Mouse (Mus musculus) neural tube, embryonic 11.5 days (tissue): ENCODE results near the gene Rtkn. TPM values are rescaled to one million over a fixed set of nuclear protein-coding genes. Genes with fewer than 3 reads are reported as not detected.
A peak's percentile ranks its signal among the peaks of the same experiment; 100 is the strongest.

ENCODE experiments used
- ATAC-seq: fragments of 200-750 bp; cut with Nextera tagmentation; 2 replicates; pipeline ENCODE4 v1.8.0; 2017; ENCODE audit warnings: moderate number of reproducible peaks, mild to moderate bottlenecking, moderate TSS enrichment, moderate library complexity; ENCODE audit not compliant: insufficient read depth, low FRiP score, low TSS enrichment
- DNase-seq: peaks from one replicate; pipeline ENCODE4 v3.0.0-alpha.2; 2015; ENCODE audit warnings: low spot score
- H3K27ac ChIP-seq: fragments of 300-500 bp; sonication (generic); 2 replicates; pipeline ENCODE4 v1.5.1; 2014; ENCODE audit warnings: low read depth, mild to moderate bottlenecking, low read length
- H3K27me3 ChIP-seq: fragments of 300-500 bp; sonication (generic); 2 replicates; pipeline ENCODE4 v1.6.1; 2014; ENCODE audit warnings: mild to moderate bottlenecking, low read length, mixed read lengths; ENCODE audit not compliant: control insufficient read depth, insufficient read depth
- H3K36me3 ChIP-seq: fragments of 300-500 bp; sonication (generic); 2 replicates; pipeline ENCODE4 v1.6.1; 2014; ENCODE audit warnings: mild to moderate bottlenecking, low read length, moderate library complexity, mixed read lengths; ENCODE audit not compliant: control insufficient read depth, insufficient read depth
- H3K4me1 ChIP-seq: fragments of 300-500 bp; sonication (generic); 2 replicates; pipeline ENCODE4 v1.6.1; 2014; ENCODE audit warnings: low read length, mixed read lengths; ENCODE audit not compliant: control insufficient read depth, insufficient read depth
- H3K4me2 ChIP-seq: fragments of 300-500 bp; sonication (generic); 2 replicates; pipeline ENCODE4 v1.6.1; 2014; ENCODE audit warnings: low read depth, mild to moderate bottlenecking, moderate library complexity
- H3K4me3 ChIP-seq: fragments of 300-500 bp; sonication (generic); 2 replicates; pipeline ENCODE4 v1.5.1; 2014; ENCODE audit warnings: low read depth, low read length
- H3K9ac ChIP-seq: fragments of 300-500 bp; sonication (generic); 2 replicates; pipeline ENCODE4 v1.6.1; 2014; ENCODE audit warnings: mild to moderate bottlenecking, low read length
- H3K9me3 ChIP-seq: fragments of 300-500 bp; sonication (generic); 2 replicates; pipeline ENCODE4 v1.6.1; 2016; ENCODE audit warnings: low read length; ENCODE audit not compliant: control insufficient read depth
- WGBS: fragments of 180-500 bp; shearing (Covaris S2); extraction: QIAGEN DNeasy Blood & Tissue Kit; methylation state at CpG from one replicate; pipeline ENCODE4 v1.1.7; 2014; 5-methylcytosine and 5-hydroxymethylcytosine counted together
- polyA plus RNA-seq: library from polyadenylated mRNA; unstranded; fragments of >200 nt; fragmentation: Nextera tagmentation; extraction: Ambion mirVana; gene quantifications from 2 replicates; pipeline ENCODE4 v1.2.1, GENCODE M21; 2014

Gene Rtkn
- polyA plus RNA-seq, 1 experiment from 2014 or later, result 20.6 TPM

DNA sequence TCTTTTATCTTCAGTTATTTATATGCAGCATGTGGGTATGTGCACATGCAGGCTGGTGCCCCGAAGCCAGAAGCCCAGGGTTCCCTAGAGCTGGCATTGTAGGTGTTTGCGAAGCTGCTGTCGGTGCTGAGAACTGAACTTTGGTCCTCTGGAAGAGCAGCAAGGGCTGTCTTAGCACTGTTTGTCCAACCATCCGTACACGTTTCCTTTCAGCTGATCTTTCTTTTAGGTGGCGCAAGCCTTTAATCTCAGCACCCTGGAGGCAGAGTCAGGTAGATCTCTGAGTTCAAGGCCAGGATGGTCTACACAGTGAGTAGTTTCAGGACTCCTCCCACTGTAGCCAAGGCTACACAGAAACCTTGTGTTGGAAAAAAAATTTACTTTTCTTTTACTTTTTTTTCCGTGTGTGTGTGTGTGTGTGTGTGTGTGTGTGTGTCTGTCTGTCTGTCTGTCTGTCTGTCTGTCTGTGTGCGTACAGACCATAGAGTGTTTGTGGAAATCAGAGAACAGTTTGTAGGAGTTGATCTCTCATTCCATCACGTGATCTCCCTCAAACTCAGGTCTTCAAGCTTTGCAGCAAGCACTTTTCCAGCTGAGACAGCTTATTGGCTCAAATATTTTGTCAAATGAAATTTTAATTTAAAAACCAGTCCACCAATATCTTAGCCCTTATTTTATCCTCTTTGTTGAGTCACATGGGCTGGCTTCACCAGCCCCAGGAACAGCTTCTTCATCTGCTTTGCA, 2.9 kb upstream of the Rtkn start:
- Histone ChIP-seq H3K4me2 (no peak overlapping the region), H3K27me3 (no peaks in the 10 kb centered on the region), H3K9me3 (no peaks in the 10 kb centered on the region), H3K27ac (no peak overlapping the region), H3K9ac (no peak overlapping the region), H3K36me3 (no peaks in the 10 kb centered on the region), H3K4me3 (no peak overlapping the region), H3K4me1 (peaks cover 5% of the 10 kb centered on the region)
- WGBS, result 84% methylated on average over 9 of the region's 9 CpGs
- ATAC-seq (no peak), DNase-seq (no peak)

DNA sequence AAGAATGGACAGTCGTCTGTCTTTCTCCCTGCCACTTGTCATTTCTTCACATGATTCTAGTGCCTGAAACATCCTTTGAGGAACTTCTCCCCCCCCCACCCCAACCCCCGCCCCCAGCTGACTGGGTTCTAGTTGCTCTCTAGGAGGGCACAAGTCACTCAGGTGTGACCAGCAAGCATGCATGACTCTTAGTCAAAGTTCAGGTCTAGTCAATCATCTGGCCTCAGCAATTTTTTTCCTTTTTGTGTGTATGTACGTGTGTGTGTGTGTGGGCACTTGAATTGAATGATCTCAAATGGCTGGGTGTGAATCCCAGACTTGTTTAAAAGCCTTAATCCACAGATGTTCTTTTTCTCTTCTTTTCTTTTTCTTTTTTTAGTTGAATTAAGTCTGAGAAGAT, 1.0 kb upstream of the Rtkn start:
- H3K9me3 ChIP-seq, result no peaks in the 10 kb centered on the region
- DNase-seq, result no peak
- no peak overlapping the region for H3K4me3 ChIP-seq
- WGBS, result 87% methylated on average over 3 of the region's 3 CpGs
- no peak for ATAC-seq
- no peak overlapping the region for H3K27ac ChIP-seq
- peaks cover 19% of the 10 kb centered on the region for H3K4me1 ChIP-seq
- no peaks in the 10 kb centered on the region for H3K36me3 ChIP-seq
- H3K4me2 ChIP-seq, result no peak overlapping the region
- H3K27me3 ChIP-seq, result no peaks in the 10 kb centered on the region
- H3K9ac ChIP-seq, result no peak overlapping the region

GRCm38 (mm10) chr6:83135571-83136161, 403 bp downstream of the Rtkn start:
- no peak for ATAC-seq
- no peaks in the 10 kb centered on the region for H3K27me3 ChIP-seq
- no peaks in the 10 kb centered on the region for H3K36me3 ChIP-seq
- no peak overlapping the region for H3K27ac ChIP-seq
- H3K4me1 ChIP-seq, result peaks cover 21% of the 10 kb centered on the region
- H3K4me3 ChIP-seq, result peak overlapping the region; percentile 58
- peak; percentile 19 for DNase-seq
- H3K4me2 ChIP-seq, result peak overlapping the region; percentile 91
- WGBS, result 5% methylated on average over 37 of the region's 37 CpGs
- H3K9me3 ChIP-seq, result no peaks in the 10 kb centered on the region
- peak overlapping the region; percentile 98 for H3K9ac ChIP-seq

- Histone ChIP-seq H3K36me3 (no peaks in the 10 kb centered on the region), H3K4me2 (peak overlapping the region; percentile 91), H3K27ac (peak overlapping the region; percentile 99), H3K9ac (peak overlapping the region; percentile 98), H3K4me1 (peaks cover 22% of the 10 kb centered on the region), H3K9me3 (no peaks in the 10 kb centered on the region), H3K4me3 (peak overlapping the region; percentile 58), H3K27me3 (no peaks in the 10 kb centered on the region)
- ATAC-seq (no peak), DNase-seq (no peak)
- WGBS, result 13% methylated on average over 5 of the region's 5 CpGs
These were observed 1.1 kb downstream of the Rtkn start for GRCm38 (mm10) chr6:83136291-83136880.

DNA sequence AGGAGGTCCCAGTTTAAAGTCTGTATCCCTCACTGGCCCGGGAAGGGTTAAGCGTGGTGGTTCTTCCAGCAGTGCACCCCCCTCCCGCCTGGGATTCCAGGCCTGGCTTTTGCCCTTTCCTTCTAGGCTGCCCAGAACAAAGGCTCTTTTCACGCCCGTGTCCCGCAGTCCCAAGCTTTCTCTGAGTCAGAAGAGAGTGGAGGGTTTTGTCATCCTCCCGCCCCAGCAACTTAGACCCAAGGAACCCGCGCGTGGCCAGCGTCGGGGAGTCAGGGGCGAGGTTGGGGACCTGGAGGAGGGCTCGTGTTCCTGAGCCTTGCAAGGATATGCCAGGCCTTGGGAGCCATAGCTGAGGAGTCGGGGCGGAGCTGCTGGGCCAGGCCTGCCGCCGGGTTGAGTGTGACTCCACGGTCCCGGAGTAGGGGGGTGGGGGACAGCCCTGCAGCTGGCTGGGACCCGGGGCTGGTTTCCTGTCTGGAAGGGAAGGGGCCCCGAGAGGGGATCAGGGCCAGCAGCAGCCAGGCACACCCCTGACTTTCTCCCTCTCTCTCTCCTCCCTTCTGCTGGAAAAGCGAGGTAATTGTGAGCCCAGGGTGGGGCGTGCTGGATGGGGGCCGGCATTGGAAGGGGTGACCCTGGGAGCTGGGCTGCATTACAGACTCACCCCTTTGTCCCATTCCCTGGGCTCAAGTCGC, 1.8 kb downstream of the Rtkn start:
- H3K4me1 ChIP-seq, result peaks cover 27% of the 10 kb centered on the region

DNA sequence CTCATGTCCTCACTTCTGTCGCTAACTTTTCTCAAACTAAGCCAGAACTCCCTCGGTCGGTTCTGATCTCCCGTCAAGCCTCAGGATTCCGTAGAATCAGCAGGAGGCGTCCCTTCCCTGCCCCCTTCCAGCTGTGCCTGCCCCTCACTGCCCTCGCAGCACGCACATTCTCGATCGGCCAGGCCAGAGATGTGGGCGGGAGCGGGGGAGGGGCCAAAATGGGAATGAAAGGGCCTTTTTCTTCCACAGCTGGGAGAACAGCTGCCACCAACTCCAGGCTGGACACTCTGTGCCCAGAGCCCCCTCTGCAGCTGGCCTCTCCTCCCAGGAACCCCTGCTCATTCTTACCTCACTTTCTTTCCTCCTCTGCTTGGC, 2.3 kb downstream of the Rtkn start:
- peak overlapping the region; percentile 91 for H3K4me2 ChIP-seq
- ATAC-seq (peak; percentile 76), DNase-seq (peak; percentile 90)
- no peaks in the 10 kb centered on the region for H3K9me3 ChIP-seq
- H3K36me3 ChIP-seq, result no peaks in the 10 kb centered on the region
- peak overlapping the region; percentile 98 for H3K9ac ChIP-seq
- peaks cover 30% of the 10 kb centered on the region for H3K4me1 ChIP-seq
- H3K27me3 ChIP-seq, result no peaks in the 10 kb centered on the region
- peak overlapping the region; percentile 99 for H3K27ac ChIP-seq
- peak overlapping the region; percentile 58 for H3K4me3 ChIP-seq
- WGBS, result 0% methylated on average over 12 of the region's 12 CpGs

More for the DNA sequence above, 1.8 kb downstream of the Rtkn start:
- peak overlapping the region; percentile 58 for H3K4me3 ChIP-seq
- ATAC-seq (peak; percentile 79), DNase-seq (peak; percentile 87)
- H3K27ac ChIP-seq, result peak overlapping the region; percentile 99
- H3K27me3 ChIP-seq, result no peaks in the 10 kb centered on the region
- H3K9me3 ChIP-seq, result no peaks in the 10 kb centered on the region
- peak overlapping the region; percentile 98 for H3K9ac ChIP-seq
- no peaks in the 10 kb centered on the region for H3K36me3 ChIP-seq
- 1% methylated on average over 23 of the region's 26 CpGs for WGBS
- H3K4me2 ChIP-seq, result peak overlapping the region; percentile 91

GRCm38 (mm10) chr6:83138056-83138455, 2.8 kb downstream of the Rtkn start:
- under 1% methylated on average over 11 of the region's 11 CpGs for WGBS
- DNase-seq, result peak; percentile 74
- H3K4me1 ChIP-seq, result peaks cover 31% of the 10 kb centered on the region

GRCm38 (mm10) chr6:83140044-83140443, 4.8 kb downstream of the Rtkn start:
- no peak for DNase-seq
- ATAC-seq, result no peak
- peaks cover 31% of the 10 kb centered on the region for H3K4me1 ChIP-seq
- H3K27ac ChIP-seq, result no peak overlapping the region
- no peaks in the 10 kb centered on the region for H3K27me3 ChIP-seq
- H3K4me2 ChIP-seq, result no peak overlapping the region
- no peaks in the 10 kb centered on the region for H3K9me3 ChIP-seq
- H3K4me3 ChIP-seq, result no peak overlapping the region
- H3K36me3 ChIP-seq, result no peaks in the 10 kb centered on the region
- H3K9ac ChIP-seq, result no peak overlapping the region
- 93% methylated on average over 8 of the region's 8 CpGs for WGBS

More at GRCm38 (mm10) chr6:83138056-83138455, 2.8 kb downstream of the Rtkn start:
- H3K9me3 ChIP-seq, result no peaks in the 10 kb centered on the region
- peak overlapping the region; percentile 99 for H3K27ac ChIP-seq
- H3K27me3 ChIP-seq, result no peaks in the 10 kb centered on the region
- peak; percentile 35 for ATAC-seq
- no peaks in the 10 kb centered on the region for H3K36me3 ChIP-seq
- H3K4me2 ChIP-seq, result peak overlapping the region; percentile 91
- peak overlapping the region; percentile 98 for H3K9ac ChIP-seq
- peak overlapping the region; percentile 58 for H3K4me3 ChIP-seq
